Mouse (Mus musculus) heart, postnatal 14 days (tissue): ENCODE measurements around the gene Immt. TPM values are rescaled to one million over a fixed set of nuclear protein-coding genes. Genes with fewer than 3 reads are reported as not detected.
"Not testable (repeated sequence)": the region's sequence is repeated elsewhere in the genome, so short reads cannot be mapped to it uniquely, and the experiment has no call there.

ENCODE experiments used
- DNase-seq, 2 experiments: peaks; one replicate each; pipeline ENCODE4 v3.0.0; 2021 to 2022
- intact Hi-C: fragments of 180-260 bp; cut with DNase I; formaldehyde crosslinking; loops from one replicate; pipeline ENCODE4 v1.15.1; 2025
- total RNA-seq, 2 experiments: library from RNA; stranded (reverse); gene quantifications; 2 replicates each; pipeline ENCODE4 v1.2.3; 2021

The Immt gene
- total RNA-seq, 2 experiments from 2014 or later = 596 to 612 TPM

GRCm38 (mm10) chr6:71836811-71837210, 5.7 kb downstream of the Immt start:
- DNase-seq = no peak
- intact Hi-C loops = no loop called here

DNA sequence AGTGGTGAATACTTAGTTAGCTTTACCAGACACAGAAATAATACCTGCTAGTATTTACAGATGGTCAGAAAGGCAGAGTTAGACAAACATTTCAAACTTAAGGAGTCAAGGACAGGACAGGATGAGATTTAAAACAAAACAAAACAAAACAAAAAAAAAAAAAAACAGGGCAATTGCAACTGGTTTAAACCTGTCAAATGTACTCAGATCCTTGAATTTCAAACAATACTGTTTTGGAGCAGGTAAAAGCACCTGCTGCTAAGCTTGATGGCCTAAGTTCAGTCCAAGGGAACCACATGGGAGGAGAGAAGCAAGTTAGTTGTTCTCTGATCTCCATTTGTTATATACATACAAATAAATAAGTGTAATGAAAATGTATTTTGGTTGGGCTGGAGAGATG, 8.7 kb downstream of the Immt start:
- no peak for DNase-seq
- intact Hi-C loops = no loop called here

GRCm38 (mm10) chr6:71840597-71841290, 9.6 kb downstream of the Immt start:
- DNase-seq = no peak
- intact Hi-C loops = no loop called here

DNA sequence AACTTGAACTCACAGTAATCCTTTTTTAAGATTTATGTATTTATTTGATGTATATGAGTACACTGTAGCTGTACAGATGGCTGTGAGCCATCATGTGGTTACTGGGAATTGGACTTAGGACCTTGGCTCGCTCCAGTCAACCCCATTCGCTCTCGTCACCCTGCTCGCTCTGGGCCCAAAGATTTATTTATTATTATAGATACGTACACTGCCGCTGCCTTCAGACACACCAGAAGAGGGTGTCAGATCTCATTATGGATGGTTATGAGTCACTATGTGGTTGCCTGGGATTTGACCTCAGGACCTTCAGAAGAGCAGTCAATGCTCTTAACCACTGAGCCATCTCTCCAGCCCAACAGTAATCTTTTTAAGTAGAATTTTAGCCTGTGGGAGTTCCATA, 15.8 kb downstream of the Immt start:
- DNase-seq, intact Hi-C loops: not testable (repeated sequence)

DNA sequence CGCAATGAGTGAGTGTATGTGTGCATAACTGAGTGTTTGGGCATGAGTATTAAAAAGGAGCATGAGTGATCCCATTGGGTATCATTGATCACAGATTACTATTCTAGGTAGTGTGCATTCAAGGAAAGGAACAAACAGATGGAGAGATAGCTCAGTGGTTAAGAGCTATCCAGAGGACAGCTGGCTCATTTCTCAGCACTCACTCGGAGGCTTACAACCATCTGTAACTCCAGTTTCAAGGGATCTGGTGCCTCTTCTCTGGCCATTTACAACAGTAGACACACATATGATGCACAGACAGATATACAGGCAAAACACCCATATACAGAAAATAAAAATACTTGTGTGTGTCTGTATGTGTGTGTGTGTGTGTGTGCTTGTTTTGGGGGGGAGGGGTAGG, 36.6 kb downstream of the Immt start:
- DNase-seq = no peak
- intact Hi-C loops = loop anchor here (5.0 kb wide), 1 partner anchor 300 kb away; no protein-coding TSS in a partner anchor

DNA sequence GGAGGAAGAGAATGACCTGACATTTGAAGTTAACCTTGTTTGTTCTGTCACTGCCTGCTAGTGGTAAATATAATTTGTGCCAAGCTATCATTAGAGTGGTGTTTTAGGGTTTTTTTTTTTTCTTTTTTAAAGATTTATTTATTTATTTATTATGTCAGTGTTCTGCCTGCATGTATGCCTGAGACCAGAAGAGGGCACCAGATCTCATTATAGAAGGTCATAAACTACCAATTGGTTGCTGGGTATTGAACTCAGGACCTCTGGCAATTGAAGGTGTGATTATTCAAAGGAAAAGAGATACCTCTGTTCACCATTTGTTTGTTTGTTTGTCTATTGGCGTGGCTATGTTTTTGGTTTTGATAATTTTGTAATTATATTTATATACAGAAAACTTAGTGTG, 37.7 kb downstream of the Immt start:
- intact Hi-C loops = loop anchor here (5.0 kb wide), 1 partner anchor 298 kb away; no protein-coding TSS in a partner anchor
- no peak for DNase-seq

GRCm38 (mm10) chr6:71871396-71871795, 40.3 kb downstream of the Immt start:
- intact Hi-C loops = no loop called here
- no peak for DNase-seq

DNA sequence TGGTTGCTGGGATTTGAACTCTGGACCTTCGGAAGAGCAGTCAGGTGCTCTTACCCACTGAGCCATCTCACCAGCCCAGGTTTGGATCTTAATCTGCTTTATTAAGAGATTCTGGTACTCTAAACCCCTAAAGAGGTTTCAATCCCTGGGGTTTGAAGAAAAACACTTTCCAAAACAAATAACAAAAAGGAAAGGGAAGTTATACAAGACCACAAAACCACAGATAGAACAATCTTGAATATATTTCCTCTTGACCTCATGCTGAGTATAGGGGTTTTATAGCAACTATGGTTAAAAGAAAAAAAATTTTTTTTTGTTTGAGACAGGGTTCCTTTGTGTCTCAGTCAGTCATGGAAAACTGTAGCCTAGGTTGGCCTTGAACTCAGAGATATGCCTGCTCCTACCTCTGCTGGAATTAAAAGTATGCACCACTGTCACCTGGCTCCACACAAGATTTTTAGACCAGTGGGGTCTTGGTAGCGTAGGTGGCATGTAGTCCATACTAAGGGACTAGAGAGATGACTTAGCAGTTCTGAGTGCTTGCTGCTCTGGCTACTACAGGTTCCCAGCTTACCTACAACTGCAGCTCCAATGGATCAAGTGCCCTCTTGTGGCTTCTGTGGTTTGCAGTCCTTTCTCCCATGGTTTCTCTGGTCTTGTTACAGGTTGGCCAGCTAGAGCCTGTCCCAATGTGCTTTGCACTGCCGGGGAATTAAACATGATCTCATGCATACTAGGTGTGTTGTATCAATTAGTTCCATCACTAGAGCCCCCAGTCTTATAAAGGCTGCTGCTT, 47.0 kb downstream of the Immt start:
- DNase-seq = no peak
- intact Hi-C loops = no loop called here

GRCm38 (mm10) chr6:71893263-71893662, 62.1 kb downstream of the Immt start:
- intact Hi-C loops = loop anchor here (5.0 kb wide), 1 partner anchor 36 kb away; no protein-coding TSS in a partner anchor

DNA sequence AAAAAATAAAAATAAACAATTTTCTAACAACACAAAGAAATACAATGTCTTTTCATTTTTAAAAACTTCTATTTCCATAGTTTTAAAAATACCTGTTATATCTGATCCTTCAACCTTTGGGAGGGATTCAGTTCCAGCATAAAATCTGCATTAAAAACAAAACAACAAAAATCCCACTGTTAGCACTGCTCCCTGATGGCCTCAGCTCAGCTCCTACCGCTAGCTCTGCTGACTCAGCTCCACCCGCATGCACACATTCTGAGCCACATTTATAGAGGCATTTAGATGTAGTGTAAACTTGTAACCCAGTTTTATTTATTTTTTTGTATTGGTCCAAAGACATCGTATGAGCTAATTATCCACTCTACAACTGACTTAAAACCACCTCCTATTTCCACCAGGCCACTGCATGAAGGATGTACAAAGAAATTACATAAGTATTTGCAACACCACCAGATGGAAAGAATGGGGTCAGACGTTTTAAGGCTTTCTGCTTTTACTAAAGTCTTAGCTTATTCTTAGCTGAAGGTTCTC, 76.6 kb downstream of the Immt start:
- DNase-seq = no peak
- intact Hi-C loops = no loop called here

More at GRCm38 (mm10) chr6:71893263-71893662, 62.1 kb downstream of the Immt start:
- DNase-seq = no peak

GRCm38 (mm10) chr6:71908481-71909381, 77.6 kb downstream of the Immt start, which contains the start of the genes Ptcd3 and Polr1a:
Gene Ptcd3, minus strand, starts transcription at chr6:71908750.
Gene Polr1a, plus strand, starts transcription at chr6:71909053.
- intact Hi-C loops = no loop called here
- peak; percentile 91 to 95 for DNase-seq

- intact Hi-C loops = no loop called here
- no peak for DNase-seq
Measured at GRCm38 (mm10) chr6:71909384-71909783, 78.3 kb downstream of the Immt start.

DNA sequence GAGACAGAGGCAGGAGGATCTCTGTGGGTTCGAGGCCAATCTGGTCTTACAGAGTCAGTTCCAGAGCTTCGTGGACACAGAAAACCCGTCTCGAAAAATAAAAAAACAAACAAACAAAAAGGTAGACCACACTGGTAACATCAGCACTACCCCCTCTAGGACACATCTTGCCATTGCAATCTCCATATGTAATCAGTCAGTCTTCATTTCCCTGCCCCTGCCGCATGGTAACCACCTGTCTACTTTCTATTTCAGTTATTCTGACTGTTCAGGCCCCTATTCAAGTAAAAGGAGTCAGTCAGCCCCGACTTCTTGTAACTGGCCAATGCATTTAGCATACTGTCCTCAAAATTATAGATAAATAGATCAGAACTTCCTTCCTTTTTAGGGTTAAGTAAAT, 78.7 kb downstream of the Immt start:
- DNase-seq = no peak
- intact Hi-C loops = no loop called here

DNA sequence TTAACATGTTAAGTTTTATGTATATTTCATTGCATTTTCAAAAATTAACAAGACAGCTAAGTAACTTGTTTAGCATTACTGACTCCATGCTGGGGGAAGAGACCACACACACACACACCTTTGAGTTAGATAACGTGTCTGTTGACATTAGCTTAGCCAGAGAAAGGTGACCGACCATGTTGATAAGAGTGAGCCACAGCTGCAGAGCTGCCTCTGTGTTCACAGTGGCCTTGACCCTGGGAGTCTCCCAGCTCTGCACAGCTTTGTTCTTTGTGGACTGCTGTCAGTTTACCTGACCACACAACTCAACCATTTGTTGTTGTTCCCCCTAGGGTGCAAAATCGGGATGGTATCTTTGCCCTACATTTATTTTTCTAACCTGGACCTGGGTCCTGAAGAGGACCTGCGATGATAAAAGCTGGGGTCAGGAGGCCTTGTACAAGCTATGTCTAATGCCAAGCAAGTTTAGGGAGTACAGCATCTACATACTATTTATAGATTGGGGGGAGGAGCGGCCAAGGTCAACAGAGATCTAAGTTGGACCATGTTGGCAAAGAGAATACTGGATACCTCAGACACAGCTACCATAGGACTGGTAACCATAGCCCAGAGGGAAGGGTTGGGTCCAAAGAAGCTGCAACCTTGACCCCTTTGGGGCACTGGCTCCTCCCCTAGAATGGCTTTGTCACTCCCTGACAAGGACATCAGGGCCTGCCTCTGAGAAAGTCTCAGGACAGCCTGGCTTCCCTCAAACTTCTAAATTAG, 80.7 kb downstream of the Immt start:
- DNase-seq = no peak
- intact Hi-C loops = no loop called here

- intact Hi-C loops = no loop called here
- no peak for DNase-seq
Measured at GRCm38 (mm10) chr6:71920752-71921151, 89.6 kb downstream of the Immt start.

DNA sequence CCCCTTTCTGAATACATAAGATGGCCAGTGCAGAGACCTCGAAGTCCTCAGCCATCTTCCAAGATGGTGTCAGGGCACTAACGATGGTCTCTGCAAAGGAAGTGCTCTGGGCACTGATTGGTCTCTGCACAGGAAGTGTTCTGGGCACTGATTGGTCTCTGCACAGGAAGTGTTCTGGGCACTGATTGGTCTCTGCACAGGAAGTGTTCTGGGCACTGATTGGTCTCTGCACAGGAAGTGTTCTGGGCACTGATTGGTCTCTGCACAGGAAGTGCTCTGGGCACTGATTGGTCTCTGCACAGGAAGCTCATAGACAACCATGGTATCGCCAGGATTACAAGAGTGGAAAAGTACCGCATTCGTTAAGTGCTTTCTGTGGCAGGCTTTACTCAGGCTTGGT, 94.1 kb downstream of the Immt start:
- intact Hi-C loops = loop anchor here (5.0 kb wide), 1 partner anchor 337 kb away; no protein-coding TSS in a partner anchor
- not testable (repeated sequence) for DNase-seq
